Mouse (Mus musculus) liver, embryonic 15.5 days (tissue): Measurements from ENCODE around the gene Ampd2. TPM values are rescaled to one million over a fixed set of nuclear protein-coding genes. Genes with fewer than 3 reads are reported as not detected.

Source experiments
- ATAC-seq: fragments of 200-750 bp; cut with Nextera tagmentation; 2 replicates; pipeline ENCODE4 v1.8.0; 2017; ENCODE audit warnings: moderate number of reproducible peaks, mild to moderate bottlenecking, moderate library complexity; ENCODE audit not compliant: insufficient read depth
- H3K27ac ChIP-seq: fragments of 300-500 bp; sonication (generic); replicated peaks from 2 replicates; pipeline ENCODE4 v1.5.1; 2015; ENCODE audit warnings: mild to moderate bottlenecking, inconsistent platforms
- H3K27me3 ChIP-seq: fragments of 300-500 bp; sonication (generic); 2 replicates; pipeline ENCODE4 v1.6.1; 2015; ENCODE audit warnings: mild to moderate bottlenecking, inconsistent platforms
- H3K36me3 ChIP-seq: fragments of 300-500 bp; sonication (generic); replicated peaks from 2 replicates; pipeline ENCODE4 v1.6.1; 2015; ENCODE audit warnings: moderate library complexity, mild to moderate bottlenecking, inconsistent platforms
- H3K4me1 ChIP-seq: fragments of 300-500 bp; sonication (generic); replicated peaks from 2 replicates; pipeline ENCODE4 v1.6.1; 2015; ENCODE audit warnings: inconsistent platforms
- H3K4me2 ChIP-seq: fragments of 300-500 bp; sonication (generic); 2 replicates; pipeline ENCODE4 v1.6.1; 2015; ENCODE audit warnings: moderate library complexity, mild to moderate bottlenecking, inconsistent platforms
- H3K4me3 ChIP-seq: fragments of 300-500 bp; sonication (generic); replicated peaks from 2 replicates; pipeline ENCODE4 v1.5.1; 2015; ENCODE audit warnings: mild to moderate bottlenecking, inconsistent platforms
- H3K9ac ChIP-seq: fragments of 300-500 bp; sonication (generic); 2 replicates; pipeline ENCODE4 v1.6.1; 2015; ENCODE audit warnings: moderate library complexity, mild to moderate bottlenecking, inconsistent platforms
- H3K9me3 ChIP-seq: fragments of 300-500 bp; sonication (generic); replicated peaks from 2 replicates; pipeline ENCODE4 v1.6.1; 2016; ENCODE audit warnings: inconsistent platforms
- WGBS: fragments of 180-500 bp; shearing (Covaris S2); methylation state at CpG from one replicate; pipeline ENCODE4 v1.1.7; 2015; ENCODE audit warnings: mixed read lengths; ENCODE audit not compliant: insufficient replicate concordance; 5-methylcytosine and 5-hydroxymethylcytosine counted together
- polyA plus RNA-seq: library from polyadenylated mRNA; unstranded; fragments of >200 nt; fragmentation: Nextera tagmentation; extraction: Ambion mirVana; gene quantifications from 2 replicates; pipeline ENCODE4 v1.2.1, GENCODE M21; 2015

The Ampd2 gene
- polyA plus RNA-seq, 1 experiment from 2014 or later: 63.7 TPM

- Histone ChIP-seq H3K4me1 (peaks cover 86% of the 10 kb centered on the region), H3K9ac (peak overlapping the region; percentile 91), H3K36me3 (peaks cover 19% of the 10 kb centered on the region), H3K9me3 (no peaks in the 10 kb centered on the region), H3K27ac (peak overlapping the region; percentile 90), H3K27me3 (no peaks in the 10 kb centered on the region), H3K4me3 (peak overlapping the region; percentile 79), H3K4me2 (peak overlapping the region; percentile 97)
- ATAC-seq: peak; percentile 47
- under 1% methylated on average over 31 of the region's 31 CpGs for WGBS
Measured at GRCm38 (mm10) chr3:108085721-108086469, 556 bp downstream of the Ampd2 start.

DNA sequence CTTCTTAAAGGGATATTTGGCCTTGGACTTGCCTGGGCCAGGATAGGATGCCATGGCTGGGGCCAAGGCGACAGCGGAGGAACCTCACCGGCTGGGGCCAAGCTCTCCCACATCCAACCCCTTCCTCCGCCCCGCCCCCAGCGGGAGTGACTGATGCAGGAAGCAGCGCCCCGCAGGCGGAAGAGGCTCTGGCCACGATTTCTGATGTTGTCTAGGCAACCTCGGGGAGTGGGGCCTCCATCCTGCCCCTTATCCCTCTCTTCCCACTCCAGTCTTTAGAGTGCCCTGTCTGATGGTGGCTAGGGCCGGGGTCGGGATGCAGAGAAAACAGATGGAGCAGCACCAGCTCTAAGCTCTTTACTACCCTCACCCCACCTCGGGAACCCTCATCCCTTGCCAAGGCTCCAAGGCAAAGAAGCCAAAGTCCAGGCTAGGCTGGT, 1.1 kb downstream of the Ampd2 start:
- H3K9ac ChIP-seq: peak overlapping the region; percentile 91
- peaks cover 87% of the 10 kb centered on the region for H3K4me1 ChIP-seq
- H3K4me2 ChIP-seq: peak overlapping the region; percentile 97
- H3K4me3 ChIP-seq: peak overlapping the region; percentile 79
- H3K9me3 ChIP-seq: no peaks in the 10 kb centered on the region
- peaks cover 25% of the 10 kb centered on the region for H3K36me3 ChIP-seq
- WGBS: under 1% methylated on average over 14 of the region's 14 CpGs
- ATAC-seq: peak; percentile 82
- H3K27me3 ChIP-seq: no peaks in the 10 kb centered on the region
- peak overlapping the region; percentile 90 for H3K27ac ChIP-seq

- ATAC-seq: peak; percentile 13
- Histone ChIP-seq H3K4me1 (peaks cover 82% of the 10 kb centered on the region), H3K36me3 (peaks cover 30% of the 10 kb centered on the region), H3K4me2 (peak overlapping the region; percentile 97), H3K9ac (peak overlapping the region; percentile 91), H3K4me3 (peak overlapping the region; percentile 79), H3K9me3 (no peaks in the 10 kb centered on the region), H3K27ac (peak overlapping the region; percentile 90), H3K27me3 (no peaks in the 10 kb centered on the region)
- WGBS: 6% methylated on average over 13 of the region's 13 CpGs
Measured at GRCm38 (mm10) chr3:108084767-108085270, 1.6 kb downstream of the Ampd2 start.

- peaks cover 78% of the 10 kb centered on the region for H3K4me1 ChIP-seq
- 39% methylated on average over 4 of the region's 4 CpGs for WGBS
- no peaks in the 10 kb centered on the region for H3K9me3 ChIP-seq
- H3K4me3 ChIP-seq: peak overlapping the region; percentile 79
- ATAC-seq: peak; percentile 19; the same call in 1 of the 2 replicates
- peak overlapping the region; percentile 91 for H3K9ac ChIP-seq
- H3K27me3 ChIP-seq: no peaks in the 10 kb centered on the region
- H3K4me2 ChIP-seq: peak overlapping the region; percentile 97
- peaks cover 39% of the 10 kb centered on the region for H3K36me3 ChIP-seq
- peak overlapping the region; percentile 90 for H3K27ac ChIP-seq
Measured at GRCm38 (mm10) chr3:108083904-108084407, 2.5 kb downstream of the Ampd2 start.

GRCm38 (mm10) chr3:108083161-108083560, 3.3 kb downstream of the Ampd2 start:
- Histone ChIP-seq H3K4me2 (peak overlapping the region; percentile 97), H3K9ac (peak overlapping the region; percentile 91), H3K36me3 (peaks cover 46% of the 10 kb centered on the region), H3K27ac (peak overlapping the region; percentile 90), H3K4me3 (peak overlapping the region; percentile 79), H3K4me1 (peaks cover 73% of the 10 kb centered on the region), H3K9me3 (no peaks in the 10 kb centered on the region), H3K27me3 (no peaks in the 10 kb centered on the region)
- WGBS: 19% methylated on average over 2 of the region's 2 CpGs
- no peak for ATAC-seq

- H3K9me3 ChIP-seq: no peaks in the 10 kb centered on the region
- peak overlapping the region; percentile 90 for H3K27ac ChIP-seq
- peak overlapping the region; percentile 79 for H3K4me3 ChIP-seq
- peak overlapping the region; percentile 91; the same call in 1 of the 2 replicates for H3K9ac ChIP-seq
- H3K36me3 ChIP-seq: peaks cover 54% of the 10 kb centered on the region
- 88% methylated on average over 1 of the region's 1 CpGs for WGBS
- H3K4me2 ChIP-seq: peak overlapping the region; percentile 97
- ATAC-seq: no peak
- H3K27me3 ChIP-seq: no peaks in the 10 kb centered on the region
- H3K4me1 ChIP-seq: peaks cover 68% of the 10 kb centered on the region
Measured at GRCm38 (mm10) chr3:108082251-108082875, 4.1 kb downstream of the Ampd2 start.

GRCm38 (mm10) chr3:108081681-108082080, 4.8 kb downstream of the Ampd2 start:
- H3K27me3 ChIP-seq: no peaks in the 10 kb centered on the region
- WGBS: 80% methylated on average over 4 of the region's 4 CpGs
- peak overlapping the region; percentile 25 for H3K9ac ChIP-seq
- peak overlapping the region; percentile 97 for H3K4me2 ChIP-seq
- H3K4me1 ChIP-seq: peaks cover 63% of the 10 kb centered on the region
- H3K4me3 ChIP-seq: no peak overlapping the region
- peaks cover 61% of the 10 kb centered on the region for H3K36me3 ChIP-seq
- ATAC-seq: no peak
- peak overlapping the region; percentile 90 for H3K27ac ChIP-seq
- H3K9me3 ChIP-seq: no peaks in the 10 kb centered on the region

DNA sequence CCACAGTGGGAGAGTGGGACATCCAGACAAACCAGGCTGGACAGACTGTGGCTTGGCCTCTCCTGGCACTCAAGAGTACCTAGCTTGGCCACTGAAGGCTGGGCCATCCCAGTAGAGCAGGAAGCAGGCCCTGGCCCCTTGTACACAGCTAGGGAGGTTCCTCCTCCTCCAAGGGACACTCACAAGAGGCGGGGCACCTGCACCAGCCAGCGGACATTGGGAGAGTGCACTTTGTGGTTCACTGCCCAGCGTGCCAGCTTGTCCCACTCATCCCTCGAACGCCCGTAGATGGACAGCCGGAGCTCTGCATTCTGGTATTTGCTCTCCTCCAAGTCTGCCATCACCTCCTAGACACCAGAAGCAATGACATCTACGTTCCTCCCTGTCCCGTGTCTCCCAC, 9.6 kb downstream of the Ampd2 start:
- Histone ChIP-seq H3K4me2 (no peak overlapping the region), H3K9ac (no peak overlapping the region), H3K36me3 (peaks cover 93% of the 10 kb centered on the region), H3K4me1 (peaks cover 27% of the 10 kb centered on the region), H3K27ac (no peak overlapping the region), H3K9me3 (no peaks in the 10 kb centered on the region), H3K27me3 (no peaks in the 10 kb centered on the region), H3K4me3 (no peak overlapping the region)
- WGBS: 85% methylated on average over 9 of the region's 9 CpGs
- no peak for ATAC-seq

DNA sequence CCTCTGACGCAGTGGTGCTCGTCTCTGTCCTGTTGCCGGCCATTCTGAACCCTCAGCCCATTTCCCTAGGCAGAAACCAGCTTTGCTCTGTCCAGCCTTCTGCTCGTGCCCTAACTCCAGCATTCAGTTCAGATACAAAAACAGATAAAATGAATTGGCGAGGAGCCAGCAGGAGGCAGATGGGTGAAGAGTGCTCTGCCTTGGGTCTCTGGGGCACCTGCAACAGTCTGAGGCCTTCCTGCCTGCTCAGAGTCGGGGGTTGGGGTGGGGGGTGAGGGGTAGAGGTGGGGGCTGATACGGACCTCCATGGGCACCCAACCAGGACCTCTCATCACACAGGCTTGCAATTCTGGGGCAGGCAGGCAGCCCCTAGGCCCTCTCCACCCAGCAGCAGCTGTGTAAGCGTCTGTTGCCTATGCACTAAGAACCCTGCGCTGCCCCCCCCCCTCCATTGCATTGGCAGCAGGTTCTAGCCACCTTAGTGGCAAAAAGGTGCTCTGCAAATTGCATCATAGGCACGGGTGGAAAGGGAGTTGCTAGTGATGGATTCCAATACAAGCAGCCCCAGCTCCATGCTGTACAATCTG, 13.4 kb downstream of the Ampd2 start:
- Histone ChIP-seq H3K27me3 (no peaks in the 10 kb centered on the region), H3K4me3 (no peak overlapping the region), H3K27ac (peak overlapping the region; percentile 24; the same call in 1 of the 2 replicates), H3K9ac (no peak overlapping the region), H3K4me1 (peaks cover 45% of the 10 kb centered on the region), H3K9me3 (no peaks in the 10 kb centered on the region), H3K4me2 (no peak overlapping the region), H3K36me3 (peaks cover 67% of the 10 kb centered on the region)
- 70% methylated on average over 10 of the region's 10 CpGs for WGBS
- ATAC-seq: no peak

DNA sequence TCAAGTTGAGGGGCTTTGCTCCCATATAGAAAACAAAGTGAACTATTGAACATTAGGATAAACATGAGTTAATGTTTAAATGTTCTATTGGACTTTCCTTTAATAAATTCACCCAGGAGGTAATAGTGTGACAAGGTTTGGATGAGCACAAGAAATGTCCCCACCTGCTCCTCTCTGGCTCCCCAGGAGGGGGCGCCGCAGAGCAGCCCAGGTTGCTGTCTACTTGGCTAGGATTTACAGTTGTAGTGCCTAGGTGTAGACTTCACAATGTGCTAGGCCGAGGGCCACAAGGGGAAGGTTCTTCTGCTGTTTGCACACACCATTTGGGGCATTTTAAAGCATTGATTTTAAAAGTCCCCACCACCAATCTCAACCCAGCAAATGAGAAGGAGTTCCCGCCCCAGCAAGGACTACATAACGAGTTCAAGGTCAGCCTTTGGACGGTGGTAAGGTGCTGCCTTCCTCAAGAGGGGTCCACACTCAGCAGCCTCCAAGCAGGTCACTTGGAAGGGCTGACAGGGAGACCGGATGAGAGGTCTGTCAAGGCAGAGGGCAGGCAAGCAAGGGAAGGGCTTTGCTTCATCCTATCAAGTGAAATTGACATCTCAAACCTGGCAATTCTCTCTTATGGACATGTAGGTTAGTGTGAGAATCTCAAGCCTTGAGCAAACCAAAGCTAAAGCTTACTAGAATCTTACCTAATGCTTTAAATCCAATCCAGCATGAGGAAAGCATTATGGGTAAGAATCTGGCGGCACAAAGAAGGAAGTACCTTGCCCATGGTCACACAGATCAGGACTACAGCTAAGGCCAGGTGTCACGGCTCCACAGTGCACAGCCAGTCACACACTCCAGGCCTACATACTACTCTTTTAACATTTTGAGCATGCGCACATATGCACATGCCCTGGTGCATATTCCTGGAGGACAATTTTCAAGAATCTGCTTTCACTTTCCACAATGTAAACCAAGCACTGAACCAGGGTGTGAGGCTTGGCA, 15.9 kb downstream of the Ampd2 start:
- peak overlapping the region; percentile 62 for H3K27ac ChIP-seq
- no peaks in the 10 kb centered on the region for H3K9me3 ChIP-seq
- no peak overlapping the region for H3K9ac ChIP-seq
- peak overlapping the region; percentile 49 for H3K4me2 ChIP-seq
- peaks cover 42% of the 10 kb centered on the region for H3K36me3 ChIP-seq
- H3K4me3 ChIP-seq: no peak overlapping the region
- H3K4me1 ChIP-seq: peaks cover 41% of the 10 kb centered on the region
- ATAC-seq: peak; percentile 32; the same call in 1 of the 2 replicates
- 54% methylated on average over 10 of the region's 10 CpGs for WGBS
- H3K27me3 ChIP-seq: no peaks in the 10 kb centered on the region
